Mouse (Mus musculus): ENCODE data around the gene Fam104a. TPM values are rescaled to one million over a fixed set of nuclear protein-coding genes. Genes with fewer than 3 reads are reported as not detected.

Gene Fam104a
- total and polyA plus RNA-seq, 2 experiments from 2014 or later, result 23.3 to 33.6 TPM

- no peak overlapping the region for H3K4me2 ChIP-seq (ENCODE audit: low read depth, low read length)
- peaks cover 34% of the 10 kb centered on the region for H3K36me3 ChIP-seq (replicated peaks; ENCODE audit: control insufficient read depth, insufficient read depth, low read length)
Measured at GRCm38 (mm10) chr11:113687031-113687430, 3.1 kb upstream of the Fam104a start.

GRCm38 (mm10) chr11:113684707-113685426, 912 bp upstream of the Fam104a start:
- 41% methylated on average over 25 of the region's 25 CpGs for WGBS
- no peak for DNase-seq (ENCODE audit: low spot score)
- no peaks in the 10 kb centered on the region for H3K9me3 ChIP-seq (replicated peaks; ENCODE audit: control insufficient read depth, low read length)
- no peaks in the 10 kb centered on the region for H3K27me3 ChIP-seq (ENCODE audit: control insufficient read depth, insufficient read depth, low read length)
- peak overlapping the region; percentile 89 for H3K9ac ChIP-seq (replicated peaks; ENCODE audit: low read depth, low read length)
- ATAC-seq (ENCODE audit: insufficient read depth, low read depth), result no peak
- H3K4me1 ChIP-seq (ENCODE audit: control insufficient read depth, insufficient read depth), result peaks cover 31% of the 10 kb centered on the region
- peak overlapping the region; percentile 91 for H3K4me2 ChIP-seq (ENCODE audit: low read depth, low read length)
- H3K27ac ChIP-seq (ENCODE audit: low read depth), result peak overlapping the region; percentile 73; the same call in 1 of the 2 replicates
- H3K4me3 ChIP-seq (ENCODE audit: low read depth, low read length), result peak overlapping the region; percentile 89
- H3K36me3 ChIP-seq (replicated peaks; ENCODE audit: control insufficient read depth, insufficient read depth, low read length), result peaks cover 21% of the 10 kb centered on the region
- no peak for TF ChIP-seq EP300 (IDR thresholded peaks at IDR 0.05; ENCODE audit: low read depth)
- TF ChIP-seq CTCF (IDR thresholded peaks at IDR 0.05; ENCODE audit: low read depth), result no peak

More at GRCm38 (mm10) chr11:113687031-113687430, 3.1 kb upstream of the Fam104a start:
- DNase-seq (ENCODE audit: low spot score) (no peak), ATAC-seq (ENCODE audit: insufficient read depth, low read depth) (no peak)
- H3K9me3 ChIP-seq (replicated peaks; ENCODE audit: control insufficient read depth, low read length), result no peaks in the 10 kb centered on the region
- WGBS, result 76% methylated on average over 2 of the region's 2 CpGs
- H3K9ac ChIP-seq (replicated peaks; ENCODE audit: low read depth, low read length), result no peak overlapping the region
- H3K27me3 ChIP-seq (ENCODE audit: control insufficient read depth, insufficient read depth, low read length), result no peaks in the 10 kb centered on the region
- no peak overlapping the region for H3K4me3 ChIP-seq (ENCODE audit: low read depth, low read length)
- H3K27ac ChIP-seq (ENCODE audit: low read depth), result no peak overlapping the region
- TF ChIP-seq EP300 (IDR thresholded peaks at IDR 0.05; ENCODE audit: low read depth) (no peak), CTCF (IDR thresholded peaks at IDR 0.05; ENCODE audit: low read depth) (no peak)
- H3K4me1 ChIP-seq (ENCODE audit: control insufficient read depth, insufficient read depth), result peaks cover 20% of the 10 kb centered on the region

GRCm38 (mm10) chr11:113683627-113683956, 363 bp downstream of the Fam104a start:
- H3K4me3 ChIP-seq (ENCODE audit: low read depth, low read length), result peak overlapping the region; percentile 89
- H3K36me3 ChIP-seq (replicated peaks; ENCODE audit: control insufficient read depth, insufficient read depth, low read length), result peaks cover 9% of the 10 kb centered on the region
- WGBS, result 2% methylated on average over 30 of the region's 38 CpGs
- peak overlapping the region; percentile 89 for H3K9ac ChIP-seq (replicated peaks; ENCODE audit: low read depth, low read length)
- no peak for TF ChIP-seq CTCF (IDR thresholded peaks at IDR 0.05; ENCODE audit: low read depth)
- TF ChIP-seq EP300 (IDR thresholded peaks at IDR 0.05; ENCODE audit: low read depth), result no peak
- H3K27me3 ChIP-seq (ENCODE audit: control insufficient read depth, insufficient read depth, low read length), result no peaks in the 10 kb centered on the region
- peak overlapping the region; percentile 96 for H3K27ac ChIP-seq (ENCODE audit: low read depth)
- H3K4me2 ChIP-seq (ENCODE audit: low read depth, low read length), result peak overlapping the region; percentile 91
- ATAC-seq (ENCODE audit: insufficient read depth, low read depth), result peak; percentile 58
- H3K4me1 ChIP-seq (ENCODE audit: control insufficient read depth, insufficient read depth), result peaks cover 31% of the 10 kb centered on the region
- H3K9me3 ChIP-seq (replicated peaks; ENCODE audit: control insufficient read depth, low read length), result no peaks in the 10 kb centered on the region
- DNase-seq (ENCODE audit: low spot score), result peak; percentile 16

GRCm38 (mm10) chr11:113682897-113683626, 893 bp downstream of the Fam104a start:
- 1% methylated on average over 38 of the region's 38 CpGs for WGBS
- peak overlapping the region; percentile 96 for H3K27ac ChIP-seq (ENCODE audit: low read depth)
- peak overlapping the region; percentile 89 for H3K9ac ChIP-seq (replicated peaks; ENCODE audit: low read depth, low read length)
- H3K4me2 ChIP-seq (ENCODE audit: low read depth, low read length), result peak overlapping the region; percentile 91
- peak overlapping the region; percentile 89 for H3K4me3 ChIP-seq (ENCODE audit: low read depth, low read length)
- peaks cover 3% of the 10 kb centered on the region for H3K36me3 ChIP-seq (replicated peaks; ENCODE audit: control insufficient read depth, insufficient read depth, low read length)
- no peaks in the 10 kb centered on the region for H3K9me3 ChIP-seq (replicated peaks; ENCODE audit: control insufficient read depth, low read length)
- peaks cover 31% of the 10 kb centered on the region for H3K4me1 ChIP-seq (ENCODE audit: control insufficient read depth, insufficient read depth)
- no peak for TF ChIP-seq CTCF (IDR thresholded peaks at IDR 0.05; ENCODE audit: low read depth)
- TF ChIP-seq EP300 (IDR thresholded peaks at IDR 0.05; ENCODE audit: low read depth), result no peak
- no peaks in the 10 kb centered on the region for H3K27me3 ChIP-seq (ENCODE audit: control insufficient read depth, insufficient read depth, low read length)
- ATAC-seq (ENCODE audit: insufficient read depth, low read depth), result peak; percentile 37
- peak; percentile 43 for DNase-seq (ENCODE audit: low spot score)

- no peak for ATAC-seq (ENCODE audit: insufficient read depth, low read depth)
- H3K27ac ChIP-seq (ENCODE audit: low read depth), result peak overlapping the region; percentile 96; the same call in 1 of the 2 replicates
- H3K36me3 ChIP-seq (replicated peaks; ENCODE audit: control insufficient read depth, insufficient read depth, low read length), result peaks cover 3% of the 10 kb centered on the region
- TF ChIP-seq EP300 (IDR thresholded peaks at IDR 0.05; ENCODE audit: low read depth) (no peak), CTCF (IDR thresholded peaks at IDR 0.05; ENCODE audit: low read depth) (no peak)
- H3K4me3 ChIP-seq (ENCODE audit: low read depth, low read length), result peak overlapping the region; percentile 89
- H3K9ac ChIP-seq (replicated peaks; ENCODE audit: low read depth, low read length), result no peak overlapping the region
- peak overlapping the region; percentile 91 for H3K4me2 ChIP-seq (ENCODE audit: low read depth, low read length)
- no peaks in the 10 kb centered on the region for H3K27me3 ChIP-seq (ENCODE audit: control insufficient read depth, insufficient read depth, low read length)
- DNase-seq (ENCODE audit: low spot score), result no peak
- H3K9me3 ChIP-seq (replicated peaks; ENCODE audit: control insufficient read depth, low read length), result no peaks in the 10 kb centered on the region
- H3K4me1 ChIP-seq (ENCODE audit: control insufficient read depth, insufficient read depth), result peaks cover 31% of the 10 kb centered on the region
Measured at GRCm38 (mm10) chr11:113681979-113682378, 2.0 kb downstream of the Fam104a start.

Data from heart, postnatal 0 days (tissue).